Mouse (Mus musculus): ENCODE data around the gene Tgif1.

- TF ChIP-seq TCF3 (IDR thresholded peaks at IDR 0.05; ENCODE audit: insufficient read length, low read depth) = no peak
- no peak for TF ChIP-seq MYOD1 (IDR thresholded peaks at IDR 0.05; ENCODE audit: control insufficient read depth in 1 of 3, insufficient read length in 2 of 3, low read depth in 2 of 3)
- no peak for TF ChIP-seq POLR2A (IDR thresholded peaks at IDR 0.05; ENCODE audit: insufficient read length, low read depth)
- no peak for TF ChIP-seq E2F4 (IDR thresholded peaks at IDR 0.05; ENCODE audit: insufficient read depth)
- TF ChIP-seq POLR2AphosphoS2 (IDR thresholded peaks at IDR 0.05; ENCODE audit: insufficient read length, low read depth) = no peak
- no peak for TF ChIP-seq CEBPB (IDR thresholded peaks at IDR 0.05; ENCODE audit: insufficient read depth, poor library complexity, severe bottlenecking)
- no peak for TF ChIP-seq TCF12 (IDR thresholded peaks at IDR 0.05; ENCODE audit: insufficient read depth, poor library complexity, severe bottlenecking)
- no peak for TF ChIP-seq USF1 (IDR thresholded peaks at IDR 0.05; ENCODE audit: low read depth)
- TF ChIP-seq SRF (IDR thresholded peaks at IDR 0.05; ENCODE audit: control insufficient read depth, insufficient read length, low read depth) = no peak
- TF ChIP-seq MAX (IDR thresholded peaks at IDR 0.05; ENCODE audit: low read depth) = no peak
- TF ChIP-seq MYOG (IDR thresholded peaks at IDR 0.05; ENCODE audit: control insufficient read depth in 1 of 3, insufficient read depth in 1 of 3, insufficient read length in 2 of 3, low read depth in 2 of 3) = no peak
These were observed 5.4 kb downstream of the Tgif1 start for GRCm38 (mm10) chr17:70847751-70848510.
